Mouse (Mus musculus) midbrain, embryonic 15.5 days (tissue): ENCODE results near the gene Pkdrej. TPM values are rescaled to one million over a fixed set of nuclear protein-coding genes. Genes with fewer than 3 reads are reported as not detected.

Experiments
- ATAC-seq: fragments of 200-750 bp; cut with Nextera tagmentation; replicated peaks from 2 replicates; pipeline ENCODE4 v1.8.0; 2017; ENCODE audit warnings: moderate TSS enrichment
- H3K27ac ChIP-seq: fragments of 300-500 bp; sonication (generic); 2 replicates; pipeline ENCODE4 v1.5.1; 2015; ENCODE audit warnings: mild to moderate bottlenecking, inconsistent platforms
- H3K27me3 ChIP-seq: fragments of 300-500 bp; sonication (generic); replicated peaks from 2 replicates; pipeline ENCODE4 v1.6.1; 2015; ENCODE audit warnings: inconsistent platforms
- H3K36me3 ChIP-seq: fragments of 300-500 bp; sonication (generic); replicated peaks from 2 replicates; pipeline ENCODE4 v1.6.1; 2015; ENCODE audit warnings: inconsistent platforms
- H3K4me1 ChIP-seq: fragments of 300-500 bp; sonication (generic); 2 replicates; pipeline ENCODE4 v1.6.1; 2015; ENCODE audit warnings: inconsistent platforms
- H3K4me2 ChIP-seq: fragments of 300-500 bp; sonication (generic); 2 replicates; pipeline ENCODE4 v1.6.1; 2015; ENCODE audit warnings: inconsistent platforms, mild to moderate bottlenecking, moderate library complexity
- H3K4me3 ChIP-seq: fragments of 300-500 bp; sonication (generic); 2 replicates; pipeline ENCODE4 v1.5.1; 2015; ENCODE audit warnings: mild to moderate bottlenecking, inconsistent platforms
- H3K9ac ChIP-seq: fragments of 300-500 bp; sonication (generic); 2 replicates; pipeline ENCODE4 v1.6.1; 2015; ENCODE audit warnings: mild to moderate bottlenecking, inconsistent platforms
- H3K9me3 ChIP-seq: fragments of 300-500 bp; sonication (generic); 2 replicates; pipeline ENCODE4 v1.6.1; 2016; ENCODE audit warnings: inconsistent platforms
- WGBS: fragments of 180-500 bp; shearing (Covaris S2); methylation state at CpG from one replicate; pipeline ENCODE4 v1.1.7; 2015; ENCODE audit warnings: mixed read lengths; 5-methylcytosine and 5-hydroxymethylcytosine counted together
- polyA plus RNA-seq: library from polyadenylated mRNA; unstranded; fragments of >200 nt; fragmentation: Nextera tagmentation; extraction: Ambion mirVana; gene quantifications from 2 replicates; pipeline ENCODE4 v1.2.1, GENCODE M21; 2015

Pkdrej gene
- polyA plus RNA-seq, 1 experiment from 2014 or later: 0.10 TPM

- no peak overlapping the region for H3K9ac ChIP-seq
- no peaks in the 10 kb centered on the region for H3K36me3 ChIP-seq
- H3K9me3 ChIP-seq: no peaks in the 10 kb centered on the region
- no peaks in the 10 kb centered on the region for H3K4me1 ChIP-seq
- H3K4me2 ChIP-seq: no peak overlapping the region
- 83% methylated on average over 5 of the region's 5 CpGs for WGBS
- ATAC-seq: no peak
- H3K27ac ChIP-seq: no peak overlapping the region
- no peak overlapping the region for H3K4me3 ChIP-seq
- no peaks in the 10 kb centered on the region for H3K27me3 ChIP-seq
Measured at GRCm38 (mm10) chr15:85776771-85777170, 44.8 kb downstream of the Pkdrej start.

GRCm38 (mm10) chr15:85776241-85776640 lies 45.3 kb downstream of the Pkdrej start:
- no peak overlapping the region for H3K9ac ChIP-seq
- no peaks in the 10 kb centered on the region for H3K4me1 ChIP-seq
- no peaks in the 10 kb centered on the region for H3K27me3 ChIP-seq
- H3K9me3 ChIP-seq: no peaks in the 10 kb centered on the region
- H3K4me2 ChIP-seq: no peak overlapping the region
- 72% methylated on average over 2 of the region's 2 CpGs for WGBS
- no peak overlapping the region for H3K27ac ChIP-seq
- no peak for ATAC-seq
- H3K4me3 ChIP-seq: no peak overlapping the region
- no peaks in the 10 kb centered on the region for H3K36me3 ChIP-seq

GRCm38 (mm10) chr15:85775001-85775400 lies 46.5 kb downstream of the Pkdrej start:
- H3K4me2 ChIP-seq: no peak overlapping the region
- H3K4me3 ChIP-seq: no peak overlapping the region
- ATAC-seq: no peak
- no peak overlapping the region for H3K9ac ChIP-seq
- H3K9me3 ChIP-seq: no peaks in the 10 kb centered on the region
- 85% methylated on average over 7 of the region's 7 CpGs for WGBS
- H3K27me3 ChIP-seq: no peaks in the 10 kb centered on the region
- H3K4me1 ChIP-seq: no peaks in the 10 kb centered on the region
- H3K36me3 ChIP-seq: no peaks in the 10 kb centered on the region
- H3K27ac ChIP-seq: no peak overlapping the region

GRCm38 (mm10) chr15:85774419-85774818 lies 47.1 kb downstream of the Pkdrej start:
- Histone ChIP-seq H3K9ac (no peak overlapping the region), H3K4me2 (no peak overlapping the region), H3K9me3 (no peaks in the 10 kb centered on the region), H3K4me3 (no peak overlapping the region), H3K27ac (no peak overlapping the region), H3K27me3 (no peaks in the 10 kb centered on the region), H3K36me3 (no peaks in the 10 kb centered on the region), H3K4me1 (no peaks in the 10 kb centered on the region)
- WGBS: 88% methylated on average over 9 of the region's 9 CpGs
- no peak for ATAC-seq

GRCm38 (mm10) chr15:85772146-85772740 lies 49.3 kb downstream of the Pkdrej start:
- Histone ChIP-seq H3K36me3 (no peaks in the 10 kb centered on the region), H3K4me3 (no peak overlapping the region), H3K9me3 (no peaks in the 10 kb centered on the region), H3K27me3 (no peaks in the 10 kb centered on the region), H3K9ac (no peak overlapping the region), H3K4me1 (no peaks in the 10 kb centered on the region), H3K27ac (no peak overlapping the region), H3K4me2 (no peak overlapping the region)
- ATAC-seq: no peak
- WGBS: 83% methylated on average over 11 of the region's 11 CpGs

GRCm38 (mm10) chr15:85771306-85772121 lies 50.0 kb downstream of the Pkdrej start:
- H3K9me3 ChIP-seq: no peaks in the 10 kb centered on the region
- no peaks in the 10 kb centered on the region for H3K4me1 ChIP-seq
- 89% methylated on average over 17 of the region's 17 CpGs for WGBS
- H3K9ac ChIP-seq: no peak overlapping the region
- H3K27me3 ChIP-seq: no peaks in the 10 kb centered on the region
- H3K36me3 ChIP-seq: no peaks in the 10 kb centered on the region
- no peak for ATAC-seq
- no peak overlapping the region for H3K27ac ChIP-seq
- no peak overlapping the region for H3K4me3 ChIP-seq
- no peak overlapping the region for H3K4me2 ChIP-seq

GRCm38 (mm10) chr15:85768991-85769390 lies 52.5 kb downstream of the Pkdrej start:
- H3K4me3 ChIP-seq: no peak overlapping the region
- H3K4me2 ChIP-seq: no peak overlapping the region
- no peaks in the 10 kb centered on the region for H3K36me3 ChIP-seq
- 94% methylated on average over 8 of the region's 8 CpGs for WGBS
- no peak overlapping the region for H3K27ac ChIP-seq
- no peaks in the 10 kb centered on the region for H3K27me3 ChIP-seq
- H3K9me3 ChIP-seq: no peaks in the 10 kb centered on the region
- H3K9ac ChIP-seq: no peak overlapping the region
- no peak for ATAC-seq
- H3K4me1 ChIP-seq: no peaks in the 10 kb centered on the region

- Histone ChIP-seq H3K36me3 (no peaks in the 10 kb centered on the region), H3K4me2 (no peak overlapping the region), H3K9me3 (no peaks in the 10 kb centered on the region), H3K27me3 (no peaks in the 10 kb centered on the region), H3K27ac (no peak overlapping the region), H3K4me1 (no peaks in the 10 kb centered on the region), H3K4me3 (no peak overlapping the region), H3K9ac (no peak overlapping the region)
- no peak for ATAC-seq
- WGBS: 93% methylated on average over 5 of the region's 5 CpGs
Measured at GRCm38 (mm10) chr15:85766677-85767076, 54.9 kb downstream of the Pkdrej start.

GRCm38 (mm10) chr15:85765022-85765421 lies 56.5 kb downstream of the Pkdrej start:
- WGBS: 55% methylated on average over 3 of the region's 3 CpGs
- Histone ChIP-seq H3K4me3 (no peak overlapping the region), H3K36me3 (no peaks in the 10 kb centered on the region), H3K27ac (no peak overlapping the region), H3K4me1 (no peaks in the 10 kb centered on the region), H3K27me3 (no peaks in the 10 kb centered on the region), H3K9ac (no peak overlapping the region), H3K4me2 (no peak overlapping the region), H3K9me3 (no peaks in the 10 kb centered on the region)
- ATAC-seq: no peak

Other genes with a start within 250 kb of the Pkdrej start
- 33.2 and 35.0 TPM in 2 replicates for gene Wnt7b, start 239.3 kb downstream of the Pkdrej start, polyA plus RNA-seq
- 1.3 and 2.2 TPM in 2 replicates for gene Ppara, start 86.8 kb downstream of the Pkdrej start, polyA plus RNA-seq
- gene Cdpf1, start 10.0 kb downstream of the Pkdrej start, polyA plus RNA-seq: 21.3 and 25.6 TPM in 2 replicates
- gene Ttc38, start 10.6 kb upstream of the Pkdrej start, polyA plus RNA-seq: 3.3 and 3.6 TPM in 2 replicates
- 4.2 and 5.3 TPM in 2 replicates for gene Gtse1, start 38.0 kb upstream of the Pkdrej start, polyA plus RNA-seq
- gene Trmu, start 57.6 kb upstream of the Pkdrej start, polyA plus RNA-seq: 58.8 and 63.4 TPM in 2 replicates
- gene Celsr1, start 212.0 kb upstream of the Pkdrej start, polyA plus RNA-seq: 1.6 and 2.2 TPM in 2 replicates
- 41.0 and 41.7 TPM in 2 replicates for gene Gramd4, start 236.0 kb upstream of the Pkdrej start, polyA plus RNA-seq